Mouse (Mus musculus) cerebellum, adult 2 months (tissue): ENCODE results near the gene Rab39.

Experiments used
- CTCF ChIP-seq: fragments of 200-500 bp; IDR thresholded peaks from 2 replicates; pipeline ENCODE4 v1.5.1; 2011; ENCODE audit warnings: low read depth, mild to moderate bottlenecking, control low read depth, low read length, moderate library complexity, borderline replicate concordance; ENCODE audit not compliant: insufficient read depth
- POLR2A ChIP-seq: fragments of 200-500 bp; IDR thresholded peaks from 2 replicates; pipeline ENCODE4 v1.6.1; 2011; ENCODE audit warnings: low read length, control low read depth, borderline replicate concordance; ENCODE audit not compliant: insufficient read depth

- TF ChIP-seq POLR2A (no peak), CTCF (no peak)
These were observed 39.4 kb downstream of the Rab39 start for GRCm38 (mm10) chr9:53666665-53667019.
